ENCODE assay signal across 1 mouse cellular context in genomic region chr11:69545957-69546356, GRCm38 (mm10).
TF ChIP-seq lines count a peak whose summit lies in the region.

No protein-coding gene starts in this region.

TF ChIP-seq in ES-E14, 5 proteins besides CTCF, POLR2A, EP300 and RAD21:
- TF ChIP-seq HCFC1 (IDR thresholded peaks at IDR 0.05; ENCODE audit: borderline replicate concordance, insufficient read depth, low read length) (no peak), CHD2 (IDR thresholded peaks at IDR 0.05; ENCODE audit: low read depth, low read length) (no peak), ZC3H11A (IDR thresholded peaks at IDR 0.05; ENCODE audit: borderline replicate concordance, low read depth, low read length) (no peak), MAFK (IDR thresholded peaks at IDR 0.05; ENCODE audit: insufficient read depth, low read depth, low read length) (no peak), ZNF384 (IDR thresholded peaks at IDR 0.05; ENCODE audit: low read depth, low read length) (no peak)
